Mouse (Mus musculus): ENCODE results near the gene Mybph.

Gene Mybph

DNA sequence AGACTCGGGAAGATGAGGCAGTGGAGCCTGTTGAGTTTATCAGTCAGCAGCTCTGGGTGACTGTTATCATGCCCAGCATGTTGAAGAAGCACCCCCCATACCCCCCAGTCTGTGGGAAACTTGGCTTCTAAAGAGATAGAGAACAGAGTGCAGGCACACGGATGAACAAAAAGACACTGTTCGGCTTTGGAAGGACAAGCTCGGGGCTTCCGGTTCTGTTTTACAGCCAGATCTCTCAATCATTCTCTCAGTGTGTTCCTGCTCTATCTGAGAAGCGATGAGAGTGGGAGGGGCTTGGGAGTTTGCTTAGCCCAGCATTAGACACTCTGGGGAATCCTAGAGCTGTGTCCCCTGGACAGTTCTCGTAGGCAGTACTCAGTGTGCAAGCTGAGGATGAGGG lies 20.2 kb downstream of the Mybph start:
- no peak for DNase-seq

DNA sequence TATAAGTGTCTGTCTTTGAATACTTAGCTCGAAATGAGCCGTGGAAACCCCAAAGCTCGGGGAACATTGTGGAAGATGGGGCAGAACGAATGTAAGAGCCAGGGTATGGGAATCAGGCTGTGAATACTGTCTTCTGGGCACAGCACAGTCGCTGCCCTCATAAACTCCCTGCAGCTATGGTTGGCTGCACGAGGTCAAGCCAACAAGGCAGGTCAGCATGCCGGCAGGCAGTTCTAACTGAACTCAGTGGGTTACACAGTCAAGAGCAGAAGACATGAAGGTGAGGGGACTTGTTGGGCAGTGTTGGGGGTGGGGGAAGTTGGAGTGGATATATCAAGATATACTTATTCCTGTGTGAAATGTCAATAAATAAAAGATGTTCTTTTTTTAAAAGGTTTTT lies 21.8 kb downstream of the Mybph start:
- no peak for DNase-seq

DNA sequence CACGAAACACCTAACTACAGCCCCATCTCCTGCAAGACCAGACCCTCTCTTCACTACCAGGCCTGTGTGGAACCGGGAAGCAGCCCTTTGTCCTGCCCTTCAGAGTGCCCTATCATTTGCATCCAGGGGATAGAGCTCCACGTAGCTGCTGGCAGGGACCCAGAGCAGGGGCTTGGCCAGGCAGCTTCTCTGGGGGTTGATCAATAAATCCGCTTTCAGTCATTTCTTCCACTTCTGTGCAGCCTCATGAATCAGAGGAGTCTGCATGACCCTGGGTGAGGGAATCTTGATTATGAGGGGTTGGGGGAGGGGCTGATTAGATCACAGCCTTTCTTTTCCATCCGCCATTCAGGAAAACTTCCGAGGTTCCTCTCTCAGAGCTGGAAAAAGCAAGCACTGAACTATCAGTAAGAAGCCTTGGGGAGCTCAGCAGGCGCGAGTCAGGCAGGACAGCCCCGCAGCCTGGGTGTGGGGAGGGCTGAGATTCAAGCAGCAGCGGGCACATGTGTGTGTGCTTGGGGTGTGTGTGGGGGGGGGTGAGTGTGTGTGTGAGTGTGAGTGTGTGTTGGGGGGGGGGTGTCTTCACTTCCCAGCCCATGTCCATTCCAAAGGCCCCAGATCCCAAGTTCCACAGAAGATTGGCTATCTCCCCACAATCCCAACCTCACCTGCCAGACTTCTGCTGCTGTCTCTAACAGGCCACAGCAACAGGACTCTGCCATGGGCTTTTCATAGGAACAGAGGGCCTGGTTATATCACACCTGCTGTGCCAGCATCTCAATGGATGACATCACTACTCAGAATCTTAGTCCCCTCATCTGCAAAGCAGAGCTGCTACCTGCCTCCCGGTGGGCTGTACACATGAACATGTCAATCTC lies 22.7 kb downstream of the Mybph start:
- peak; percentile 42 for DNase-seq

DNA sequence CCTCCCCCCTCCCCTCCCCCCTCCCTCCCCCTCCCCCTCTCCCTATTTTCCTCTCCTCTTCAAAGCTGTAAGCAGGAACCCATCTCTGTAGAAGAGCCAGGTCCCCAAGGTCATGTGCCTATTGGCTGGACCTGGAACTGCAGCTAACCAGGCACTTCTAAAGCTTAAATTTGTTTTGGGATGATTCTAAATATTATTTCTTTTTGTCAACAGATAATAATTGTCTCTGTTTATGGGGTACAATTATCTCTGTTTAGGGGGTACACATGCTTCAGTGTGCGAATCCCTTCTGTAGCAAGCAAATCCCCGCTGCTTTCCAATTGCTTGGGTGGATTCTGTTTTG lies 23.4 kb downstream of the Mybph start:
- DNase-seq, result no peak

DNA sequence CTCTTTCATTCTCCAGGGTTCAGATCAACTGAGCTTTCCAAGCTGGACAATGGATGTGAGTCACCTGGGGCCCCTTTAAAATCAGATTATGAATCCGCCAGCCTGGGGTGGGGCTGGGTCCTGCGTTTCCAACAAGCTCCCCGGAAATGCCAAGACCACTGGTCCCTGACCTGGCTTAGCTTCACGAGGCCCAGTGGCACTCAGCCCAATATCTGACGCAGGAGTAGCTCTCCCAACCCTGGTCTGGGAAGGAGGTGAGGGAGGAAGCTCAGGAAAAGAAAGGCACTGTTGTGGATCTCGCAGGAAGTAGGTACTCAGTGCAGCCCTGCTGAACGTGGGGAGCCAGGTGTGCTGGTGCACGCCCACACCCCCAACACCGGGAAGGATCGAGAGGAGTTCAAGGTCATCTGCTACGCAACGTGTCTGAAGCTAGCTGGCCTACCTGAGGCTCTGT lies 23.8 kb downstream of the Mybph start:
- DNase-seq, result no peak

DNA sequence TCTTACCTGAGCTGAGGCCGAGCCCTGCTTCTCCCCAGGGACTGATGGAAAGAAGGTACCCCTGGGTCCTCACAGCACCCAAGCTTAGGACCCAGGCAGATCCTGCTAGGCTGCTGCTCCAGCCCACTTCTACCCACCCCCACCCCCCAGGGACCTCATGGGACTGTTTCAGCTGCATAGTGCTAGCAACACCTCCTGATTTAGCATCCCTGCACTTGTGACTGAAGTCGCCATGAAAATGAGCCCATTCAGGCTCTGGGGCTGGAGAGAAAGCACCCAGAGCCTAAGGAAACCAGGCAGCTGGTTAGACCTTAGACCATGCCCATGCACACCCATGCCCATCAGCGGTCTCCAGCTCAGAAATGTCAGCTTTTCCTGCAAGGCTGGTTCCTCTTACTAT lies 24.7 kb downstream of the Mybph start:
- DNase-seq, result no peak

DNA sequence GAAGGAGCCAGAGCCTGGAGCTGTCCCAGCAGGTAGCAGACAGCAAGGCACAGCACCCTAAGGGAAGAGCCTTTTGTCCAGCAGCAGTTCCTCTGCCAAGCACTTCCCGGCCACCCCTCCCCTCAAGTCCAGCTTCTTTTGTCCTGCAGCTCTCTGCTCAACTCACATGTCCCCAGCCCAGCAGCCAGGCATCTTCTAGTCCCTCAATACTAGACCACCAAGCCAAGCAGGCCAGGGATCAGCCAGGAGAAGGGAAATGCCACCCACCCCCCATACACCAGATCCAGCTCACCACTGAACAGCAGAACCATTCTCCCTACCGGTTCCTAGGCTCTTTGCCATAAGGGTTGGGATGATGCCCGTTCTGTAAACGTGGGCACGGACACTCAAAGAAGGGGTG lies 26.4 kb downstream of the Mybph start:
- DNase-seq, result no peak

DNA sequence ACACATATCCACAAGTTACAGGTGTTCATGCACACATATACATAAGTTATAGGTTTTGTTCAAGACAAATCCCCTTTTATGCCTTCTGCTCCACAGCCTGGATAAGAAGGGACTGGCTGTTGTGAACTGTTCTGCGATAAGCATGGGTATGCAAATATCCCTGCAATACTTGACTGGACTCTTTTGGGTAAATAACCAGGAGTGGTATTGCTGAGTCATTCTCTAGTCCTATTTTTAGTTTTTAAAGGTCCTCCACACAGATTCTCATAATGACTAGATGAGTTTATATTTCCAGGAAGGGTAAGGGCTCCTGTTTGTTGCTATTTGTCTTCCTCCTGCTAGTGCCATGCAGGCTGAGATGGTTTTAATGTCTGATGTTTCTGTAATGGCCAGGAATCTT lies 27.9 kb downstream of the Mybph start:
- DNase-seq, result no peak

DNA sequence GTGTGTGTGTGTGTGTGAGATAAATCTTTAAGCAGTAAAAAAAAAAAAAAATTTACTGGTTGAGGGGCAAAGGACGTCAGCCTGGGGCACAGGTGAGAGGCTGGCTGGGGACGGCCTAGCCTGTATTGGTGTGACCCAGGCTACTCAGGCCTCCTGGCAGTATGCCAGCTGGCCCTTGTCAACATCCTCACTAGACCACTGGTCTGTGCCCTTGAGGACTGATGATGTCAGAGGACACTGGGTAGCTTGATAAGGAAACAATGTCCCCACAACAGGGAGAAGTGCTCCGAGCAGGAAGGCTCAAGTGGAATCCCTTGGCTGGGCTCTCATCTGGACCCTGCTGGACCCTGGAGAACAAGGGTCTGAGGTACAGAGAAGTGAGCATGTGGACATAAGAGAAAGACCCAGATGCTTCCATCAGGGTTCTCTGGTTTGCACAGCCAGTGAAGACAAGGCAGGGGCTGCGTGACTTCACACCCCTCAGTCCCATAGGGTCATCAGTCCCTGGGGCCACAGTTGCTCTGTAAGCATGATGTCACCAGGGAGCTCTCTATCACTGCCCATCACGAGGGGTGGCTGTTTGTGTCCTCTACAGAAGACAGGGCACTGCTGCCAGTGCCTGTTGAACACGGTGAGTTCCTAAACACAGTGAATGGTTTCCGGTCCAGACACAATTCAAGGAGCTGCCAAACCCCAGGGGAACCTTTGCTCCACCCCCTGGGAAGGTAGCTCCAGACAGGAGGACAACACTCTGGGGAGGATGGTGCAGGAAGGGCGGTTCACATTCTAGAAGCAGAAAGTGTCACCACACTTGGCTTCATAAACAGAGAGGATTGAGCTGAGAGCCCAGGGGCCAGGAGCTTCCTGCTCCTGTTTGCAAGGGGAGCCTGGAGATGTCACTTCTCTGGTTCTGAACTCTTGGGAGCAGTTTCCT lies 29.1 kb downstream of the Mybph start:
- no peak for DNase-seq

DNA sequence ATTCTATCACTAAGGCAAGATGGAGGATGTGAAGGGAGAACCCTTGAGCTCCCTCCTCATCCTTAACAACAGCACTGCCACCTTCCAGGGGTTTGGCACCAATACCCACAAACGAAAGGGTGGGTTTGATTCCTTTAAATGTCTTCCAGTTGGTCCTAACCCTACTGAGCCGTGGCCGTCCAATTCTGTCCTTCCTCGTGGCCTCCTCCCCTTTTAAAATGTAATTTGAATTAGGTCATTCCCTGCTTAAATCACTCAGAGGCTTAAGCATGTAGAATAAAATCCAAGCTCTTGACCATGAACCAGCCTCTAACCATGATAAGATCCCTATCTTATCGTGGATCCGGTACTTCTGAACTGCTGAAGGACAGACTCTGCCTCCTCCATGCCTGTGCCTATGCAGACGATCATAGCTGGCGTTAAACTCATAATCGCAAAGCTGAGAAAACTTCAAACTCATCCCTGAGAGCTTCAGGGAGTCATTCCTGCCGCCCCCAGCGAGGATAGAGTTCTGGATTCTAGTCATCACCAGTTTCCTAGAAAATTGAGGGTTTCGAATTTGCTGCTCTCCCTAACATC lies 31.5 kb downstream of the Mybph start:
- DNase-seq, result no peak

DNA sequence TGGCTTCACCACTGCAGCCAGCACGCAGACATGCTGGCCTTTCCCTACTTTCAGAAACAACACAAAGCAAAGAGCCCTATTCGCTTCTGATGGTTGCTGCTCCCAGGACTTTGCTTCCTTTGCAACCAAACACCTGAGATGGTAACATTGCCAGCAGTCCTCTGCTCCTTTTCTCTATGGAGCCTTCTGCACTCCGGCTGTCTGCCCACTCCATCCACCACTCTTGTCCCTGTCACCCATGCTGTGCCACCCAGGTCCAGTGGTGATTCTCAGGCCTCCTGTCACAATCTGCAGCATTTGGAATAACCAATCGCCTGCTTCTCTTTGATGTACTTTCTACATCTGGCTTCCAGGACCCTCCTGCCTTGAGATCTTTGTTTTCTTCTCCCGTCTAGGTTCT lies 32.1 kb downstream of the Mybph start:
- no peak for DNase-seq

DNA sequence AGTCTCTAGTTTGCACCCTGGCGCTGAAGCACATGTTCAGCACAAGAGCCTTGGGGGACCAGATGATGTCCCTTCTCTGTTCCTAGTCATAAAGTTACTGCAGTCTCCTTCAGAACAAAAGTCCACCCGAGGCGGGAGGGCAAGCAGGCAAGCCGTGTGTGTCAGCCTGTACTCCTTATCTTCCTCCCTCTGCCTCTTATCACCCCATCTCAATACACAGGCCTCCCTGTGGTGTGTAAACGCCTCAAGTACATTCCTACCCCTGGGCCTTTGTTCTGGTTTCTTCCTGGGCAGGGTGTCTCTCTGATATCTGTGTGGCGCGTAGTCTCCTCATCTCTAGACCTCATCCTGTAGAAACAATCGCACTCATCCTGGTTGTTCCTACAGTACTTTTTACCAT lies 33.5 kb downstream of the Mybph start:
- no peak for DNase-seq

DNA sequence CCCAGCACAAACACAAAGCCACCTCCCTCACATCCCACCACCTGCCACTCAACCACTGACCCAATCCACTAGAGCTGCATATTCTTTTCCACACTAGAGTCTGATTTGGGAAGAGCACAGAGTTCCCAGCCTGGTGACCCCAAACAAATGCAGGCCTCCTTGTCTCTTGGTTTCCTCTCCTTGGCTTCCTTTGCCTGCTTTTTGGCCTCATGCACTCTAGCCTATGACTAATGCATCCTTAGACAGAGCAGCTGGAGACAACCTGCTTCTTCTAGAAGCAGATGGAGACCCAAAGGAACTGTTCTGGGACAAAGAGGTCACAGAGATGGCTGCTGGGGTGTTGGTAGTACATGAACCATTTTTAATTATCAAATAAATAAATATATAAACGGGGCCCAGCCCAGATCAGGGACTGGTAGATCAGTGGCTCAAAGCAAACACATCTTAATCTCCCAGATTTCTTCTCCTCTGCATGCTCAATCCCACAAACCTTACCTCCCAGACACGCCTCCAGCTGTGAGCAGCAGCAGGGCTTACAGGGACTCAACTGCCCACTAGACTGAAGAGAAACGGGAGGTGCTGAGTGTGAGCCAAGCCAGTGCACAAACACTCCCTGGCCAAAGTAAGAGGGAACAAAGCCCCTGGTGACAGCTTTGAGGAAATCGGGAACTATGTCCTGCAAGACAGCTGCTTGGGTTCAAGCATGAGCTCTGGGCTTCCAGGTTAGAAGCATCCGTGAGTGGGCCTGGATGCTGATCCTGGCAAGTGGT lies 36.7 kb downstream of the Mybph start:
- no peak for DNase-seq

DNA sequence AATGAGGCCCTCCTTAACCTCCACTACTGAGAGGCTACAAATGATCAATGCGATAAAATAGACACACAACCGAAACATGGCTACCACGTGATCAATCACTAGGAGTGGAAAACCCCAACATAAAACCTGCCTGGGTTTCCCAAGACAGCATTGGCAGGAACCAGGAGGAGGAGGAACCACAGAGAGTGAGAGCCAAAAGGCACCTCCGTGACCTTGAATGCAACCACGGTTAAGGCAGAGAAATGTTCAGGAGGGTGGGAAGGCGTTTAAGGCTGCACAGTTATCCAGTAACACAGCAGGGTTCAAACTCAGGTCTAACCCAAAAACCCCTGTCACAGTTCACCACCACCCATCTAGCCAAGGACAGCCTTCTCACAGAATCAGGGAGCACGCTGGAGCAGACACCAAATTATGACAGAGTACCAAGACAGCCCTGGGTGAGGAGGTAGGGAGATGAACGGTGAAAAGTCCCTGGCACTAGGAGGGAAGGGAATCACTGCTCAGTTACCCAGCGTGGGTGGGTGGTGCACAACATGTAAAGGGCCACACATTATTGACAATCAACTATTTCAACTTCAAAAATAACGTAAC lies 37.5 kb downstream of the Mybph start:
- DNase-seq, result no peak

DNA sequence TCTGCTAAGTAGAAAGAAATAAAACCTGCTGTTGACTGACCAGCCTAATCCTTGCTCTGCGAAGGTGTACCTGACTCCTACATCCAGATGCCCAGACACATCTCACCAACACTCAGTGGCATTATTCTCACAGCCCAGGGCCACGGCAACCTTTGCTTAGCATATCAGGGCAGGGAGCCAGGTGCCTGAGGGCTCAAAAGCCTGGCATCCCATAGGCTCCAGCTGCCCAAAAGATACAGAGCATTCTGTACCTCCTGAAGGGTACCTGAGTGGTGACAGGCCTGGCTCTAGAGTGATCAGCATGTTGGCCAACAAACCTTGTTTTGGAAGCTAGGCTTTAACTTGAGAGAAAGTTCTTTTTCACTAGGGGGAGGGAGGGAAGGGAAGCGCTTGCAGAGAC lies 38.0 kb downstream of the Mybph start:
- DNase-seq, result no peak

DNA sequence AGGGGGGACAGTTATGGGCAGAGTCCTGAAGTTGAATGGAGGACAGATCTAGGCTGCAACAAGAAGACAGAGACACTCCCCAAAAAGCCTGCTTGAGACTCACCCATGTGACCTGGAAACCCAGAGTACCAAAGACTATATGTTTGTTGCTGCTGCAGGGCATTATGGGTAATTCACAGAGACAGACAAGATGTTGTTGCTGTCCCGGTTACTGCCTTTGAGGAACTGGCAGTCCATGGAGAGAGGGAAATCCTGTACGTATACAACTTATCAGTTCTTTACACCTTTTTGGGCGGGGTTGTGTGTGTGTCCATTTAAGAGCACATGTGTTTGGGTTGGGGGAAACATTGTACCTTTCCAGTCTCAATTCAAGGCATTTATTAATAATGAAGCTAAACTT lies 38.4 kb downstream of the Mybph start:
- no peak for DNase-seq

DNA sequence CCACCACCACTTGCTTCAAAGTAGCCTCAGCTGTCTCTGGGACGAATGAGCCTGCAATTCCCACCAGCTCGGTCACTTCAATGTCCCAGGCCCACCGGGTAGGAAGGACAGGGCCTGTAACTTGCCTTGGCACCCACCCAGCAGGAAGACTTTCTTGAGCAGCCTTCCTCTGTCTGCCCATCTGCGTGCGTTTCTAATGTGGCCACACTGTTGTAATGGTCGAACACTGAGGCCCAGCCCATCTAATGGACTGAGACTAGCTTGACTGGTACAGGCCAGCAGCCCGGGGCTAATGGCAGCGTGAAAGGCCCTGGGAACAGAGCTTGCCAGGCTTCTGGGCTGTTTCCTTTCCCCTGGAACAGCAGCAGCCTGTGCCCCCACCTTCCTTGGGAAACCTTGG lies 39.1 kb downstream of the Mybph start:
- no peak for DNase-seq

DNA sequence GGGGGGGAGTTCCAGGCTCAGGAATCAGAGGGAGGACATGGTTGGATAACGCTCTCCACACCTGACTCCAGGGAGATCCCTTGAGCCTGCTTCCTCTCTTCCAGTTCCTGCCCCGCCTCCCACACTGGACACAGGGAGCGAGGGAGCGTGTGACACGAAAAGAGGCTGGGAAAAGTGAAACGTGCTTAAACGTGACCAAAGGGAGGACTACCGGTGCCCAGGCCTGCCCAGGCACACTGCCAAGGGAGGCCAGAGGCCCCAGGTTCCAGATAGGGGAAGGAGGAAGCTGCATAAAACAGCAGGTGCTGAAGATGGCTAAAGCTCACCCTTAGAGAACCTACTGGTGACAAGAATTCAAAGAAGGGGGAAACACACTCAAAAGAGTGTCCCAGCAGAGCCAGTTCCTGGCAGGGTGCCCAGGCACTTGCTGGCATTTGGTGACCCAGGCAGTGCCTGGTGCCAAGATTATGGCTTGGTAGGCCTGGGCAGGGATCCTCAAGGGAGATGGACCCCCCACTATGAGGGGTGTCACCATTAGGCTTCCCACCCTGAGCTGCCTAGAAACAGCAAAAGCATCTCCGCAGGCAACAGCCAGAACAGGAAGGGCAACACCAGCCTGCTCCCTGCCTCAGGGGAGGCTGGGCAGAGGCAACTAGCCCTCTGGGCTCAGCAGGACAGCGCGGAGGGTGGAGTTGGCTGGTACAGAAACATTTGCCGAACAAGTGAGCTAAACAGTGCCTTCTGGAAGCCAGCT lies 39.7 kb downstream of the Mybph start:
- no peak for DNase-seq

DNA sequence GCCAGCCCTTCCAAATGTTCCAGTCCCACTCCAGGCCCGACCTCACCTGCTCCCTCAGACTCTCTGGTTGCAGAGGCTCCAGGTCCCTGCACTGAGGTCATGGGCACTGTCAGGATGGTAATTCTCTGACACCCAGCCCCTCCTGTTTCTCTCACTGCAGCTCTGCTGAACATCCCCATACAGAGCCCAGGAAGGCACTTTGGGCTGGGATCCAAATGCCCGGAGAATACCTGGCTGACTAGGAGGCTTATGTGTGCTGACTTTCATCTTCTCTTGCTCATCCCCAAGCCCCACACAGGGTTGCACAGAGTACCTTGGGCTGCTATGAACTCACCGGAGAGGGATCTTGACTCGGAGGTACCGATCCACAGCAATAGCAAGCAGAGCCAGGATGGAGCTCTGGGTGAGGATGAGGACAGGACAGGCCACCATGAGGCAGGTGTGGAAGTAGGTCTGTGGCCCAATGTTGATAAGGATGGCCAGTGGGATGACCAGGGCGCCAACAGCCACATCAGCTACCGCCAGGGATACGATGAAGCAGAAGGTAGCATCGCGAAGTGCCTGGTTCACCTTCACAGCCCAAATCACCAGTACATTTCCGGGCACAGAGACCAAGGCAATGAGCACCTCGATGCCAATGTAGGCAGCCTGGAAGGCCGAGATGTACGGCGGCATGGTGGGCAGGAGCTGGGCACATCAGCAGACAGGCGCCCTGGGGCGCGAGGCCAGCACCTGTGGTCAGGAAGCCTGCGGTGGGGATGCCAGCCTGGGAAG lies 40.6 kb downstream of the Mybph start:
- no peak for DNase-seq

DNA sequence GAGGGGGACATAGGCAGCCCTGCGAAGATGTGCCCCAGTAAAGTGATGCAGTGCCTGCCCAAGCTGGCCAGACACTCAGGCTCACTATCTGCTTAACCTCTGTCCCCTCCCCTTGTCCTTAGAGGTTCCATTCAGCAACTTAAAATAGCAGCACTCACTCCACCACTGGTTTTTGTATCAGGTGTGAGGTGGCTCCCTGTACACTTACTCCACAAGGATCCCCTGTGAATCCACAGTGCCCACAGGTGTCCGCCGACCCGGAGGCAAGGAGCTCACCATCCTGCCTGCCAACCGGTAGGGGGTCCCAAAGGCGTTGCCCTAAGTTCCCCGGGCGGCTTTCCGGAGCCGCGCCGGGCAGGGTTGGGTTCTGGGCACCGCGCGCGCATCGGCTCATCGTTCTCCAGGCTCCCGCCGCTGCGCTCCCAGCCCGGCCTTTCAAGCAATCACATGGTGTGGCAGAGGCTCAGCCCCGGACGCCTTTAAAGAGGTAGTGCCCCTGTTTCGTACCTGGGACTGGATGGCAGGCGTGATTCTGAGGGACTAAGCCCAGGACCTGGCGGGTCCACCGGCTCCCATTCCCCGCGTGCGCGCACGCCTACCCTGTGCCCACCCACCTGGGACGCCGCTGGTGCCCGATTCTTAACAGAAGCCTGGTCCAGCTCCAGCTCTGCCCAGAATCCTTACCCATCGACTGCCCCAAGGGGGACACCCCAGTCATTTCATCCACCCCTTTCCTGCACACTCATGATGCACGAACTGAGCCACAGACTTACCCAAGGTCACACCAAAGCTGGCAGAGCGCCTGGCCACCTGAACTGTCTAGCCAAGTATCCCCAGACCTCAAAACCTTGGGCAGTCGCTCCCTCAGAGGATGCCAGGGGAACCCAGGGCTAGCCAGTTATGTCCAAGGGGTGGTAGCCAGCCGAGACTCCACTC lies 41.5 kb downstream of the Mybph start:
- DNase-seq, result peak; percentile 59

Data from embryo, embryonic 11 days (tissue).